Mouse (Mus musculus) macrophage (primary cell): ENCODE results near the gene Mrgprg. TPM values are rescaled to one million over a fixed set of nuclear protein-coding genes. Genes with fewer than 3 reads are reported as not detected.

Experiments used
- H3K27ac ChIP-seq: fragments of 350-480 bp; formaldehyde crosslinking; 2 replicates; pipeline ENCODE4 v1.9.0; 2021
- H3K36me3 ChIP-seq: fragments of 350-480 bp; formaldehyde crosslinking; 2 replicates; pipeline ENCODE4 v1.9.0; 2021; ENCODE audit errors: inconsistent target
- H3K4me3 ChIP-seq: fragments of 350-480 bp; formaldehyde crosslinking; 2 replicates; pipeline ENCODE4 v1.9.0; 2021; ENCODE audit errors: inconsistent target
- H3K79me2 ChIP-seq: fragments of 350-480 bp; formaldehyde crosslinking; 2 replicates; pipeline ENCODE4 v1.9.0; 2021; ENCODE audit errors: inconsistent target
- WGBS: methylation state at CpG from one replicate; pipeline ENCODE4 v1.1.7; 2026; ENCODE audit warnings: inconsistent platforms; ENCODE audit not compliant: missing documents; 5-methylcytosine and 5-hydroxymethylcytosine counted together
- polyA plus RNA-seq: library from polyadenylated mRNA; stranded (reverse); fragments of 250-400 nt; gene quantifications from 3 replicates; pipeline ENCODE4 v1.2.4, GENCODE M21; 2018; ENCODE audit warnings: inconsistent platforms
- total RNA-seq, 78 experiments: library from RNA; depleted of rRNA; stranded (reverse); fragments of 250-400 nt; gene quantifications; 1 replicate in 9 of 78; 2 replicates in 24 of 78; 3 replicates in 43 of 78; 4 replicates in 2 of 78; pipeline ENCODE4 v1.2.4; 2018; ENCODE audit warnings: inconsistent platforms in 56 of 78

The Mrgprg gene
- total RNA-seq (2018; cell fraction: chromatin; rRNA removed): not detected
- total RNA-seq (2018; cell fraction: cytosol; rRNA removed): not detected
- not detected for total RNA-seq (2018; cell fraction: nucleus; rRNA removed)
- not detected in 3 replicates for polyA plus RNA-seq

DNA sequence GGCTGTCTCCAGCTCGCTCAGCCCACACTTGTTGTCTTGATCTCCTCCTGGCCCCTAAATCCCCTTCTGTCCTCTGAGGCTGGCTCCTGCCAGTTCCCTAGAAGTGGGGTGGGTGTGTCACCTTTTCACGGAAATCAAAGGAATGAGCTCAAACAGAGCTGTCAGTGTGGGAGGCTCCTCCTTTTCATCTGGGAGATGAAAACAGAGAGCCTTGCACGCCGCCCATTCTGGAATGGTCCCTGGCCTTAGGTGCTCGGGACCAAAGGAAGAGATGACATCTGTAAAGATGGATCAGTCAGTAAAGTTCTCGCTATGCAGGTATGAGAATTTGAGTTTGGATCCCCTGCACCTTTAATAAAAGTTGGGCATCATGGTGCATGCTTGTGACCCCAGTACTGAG is at the start of gene Mrgprg:
Mrgprg (minus strand) TSS at position 101 of the 400 bp plus-strand sequence.
- H3K79me2 ChIP-seq: no peaks in the 10 kb centered on the region
- no peaks in the 10 kb centered on the region for H3K36me3 ChIP-seq
- no peak within 1 kb of the TSS for H3K4me3 ChIP-seq
- 89% methylated on average over 6 of the region's 6 CpGs for WGBS
- no peak within 1 kb of the TSS for H3K27ac ChIP-seq

DNA sequence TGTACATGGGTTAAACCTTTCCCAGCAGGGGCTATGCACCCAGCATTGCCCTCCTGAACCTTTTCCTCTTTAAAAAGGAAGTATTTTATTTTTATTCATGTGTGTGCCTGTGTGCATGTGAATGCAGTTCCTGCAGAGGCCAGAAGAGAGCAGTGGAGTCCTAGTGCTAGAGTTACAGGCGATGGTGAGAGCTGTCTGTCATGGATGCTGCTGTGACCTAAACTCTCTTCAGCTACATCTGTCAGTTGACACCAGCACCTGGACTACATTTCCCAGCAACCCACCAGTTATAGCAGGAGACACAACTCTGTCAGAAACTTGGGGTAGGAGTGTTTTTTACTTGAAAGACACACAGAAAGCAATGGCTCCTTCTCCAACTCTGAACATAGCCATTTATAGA is 42.1 kb upstream of the Mrgprg start:
- no peak overlapping the region for H3K27ac ChIP-seq
- H3K36me3 ChIP-seq: peaks cover 81% of the 10 kb centered on the region
- no peaks in the 10 kb centered on the region for H3K79me2 ChIP-seq
- H3K4me3 ChIP-seq: no peak overlapping the region
- WGBS: 88% methylated on average over 1 of the region's 1 CpGs

DNA sequence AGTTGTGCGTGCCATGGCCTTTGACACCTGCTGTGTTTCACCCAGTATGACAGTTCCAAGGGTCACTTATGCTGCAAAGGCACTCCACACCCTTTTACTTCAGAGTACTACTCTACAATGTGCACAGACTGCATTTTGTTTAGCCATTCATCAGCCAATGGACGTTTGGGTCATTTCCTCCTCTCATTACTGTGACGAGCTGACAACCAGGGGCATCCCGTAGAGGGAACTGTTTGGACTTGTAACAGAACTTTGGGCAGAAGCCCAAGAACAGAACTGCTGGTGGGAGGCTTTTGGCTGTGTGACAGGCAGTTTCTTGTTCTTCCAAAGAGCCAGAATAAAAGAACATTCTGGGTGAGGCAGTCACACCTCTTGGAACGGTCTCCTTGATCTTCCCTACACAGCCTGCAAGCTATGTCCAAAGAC is 38.4 kb upstream of the Mrgprg start:
- H3K79me2 ChIP-seq: no peaks in the 10 kb centered on the region
- no peak overlapping the region for H3K27ac ChIP-seq
- H3K4me3 ChIP-seq: no peak overlapping the region
- peaks cover 71% of the 10 kb centered on the region for H3K36me3 ChIP-seq
- 81% methylated on average over 5 of the region's 5 CpGs for WGBS

- no peak overlapping the region for H3K4me3 ChIP-seq
- 89% methylated on average over 8 of the region's 8 CpGs for WGBS
- H3K36me3 ChIP-seq: peaks cover 78% of the 10 kb centered on the region
Observed at GRCm38 (mm10) chr7:143801195-143802065, 34.6 kb upstream of the Mrgprg start.

GRCm38 (mm10) chr7:143800770-143801169 is 34.0 kb upstream of the Mrgprg start:
- no peaks in the 10 kb centered on the region for H3K79me2 ChIP-seq
- WGBS: 100% methylated on average over 1 of the region's 1 CpGs
- H3K36me3 ChIP-seq: peaks cover 78% of the 10 kb centered on the region
- no peak overlapping the region for H3K27ac ChIP-seq
- H3K4me3 ChIP-seq: no peak overlapping the region

More at GRCm38 (mm10) chr7:143801195-143802065, 34.6 kb upstream of the Mrgprg start:
- H3K27ac ChIP-seq: no peak overlapping the region
- no peaks in the 10 kb centered on the region for H3K79me2 ChIP-seq

DNA sequence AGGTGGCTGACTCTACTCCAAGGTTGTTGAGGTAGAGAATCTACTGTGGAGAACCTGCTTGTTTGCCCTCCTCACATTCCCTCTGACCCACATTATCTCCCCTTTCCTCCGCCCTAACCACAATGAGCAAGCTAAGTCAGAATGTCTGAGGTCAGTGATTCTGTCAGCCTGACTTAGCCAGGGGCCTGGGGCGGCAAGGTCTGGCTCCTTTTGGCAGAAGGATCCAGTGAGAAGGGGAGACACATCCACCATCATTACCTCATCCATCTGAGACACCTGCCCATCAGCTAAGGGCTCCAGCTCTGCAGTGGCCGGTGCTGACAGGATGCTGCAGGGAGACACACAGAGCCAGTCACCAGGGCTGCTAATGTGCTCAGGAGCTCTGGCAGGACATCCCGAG is 32.0 kb upstream of the Mrgprg start:
- Histone ChIP-seq H3K36me3 (peaks cover 71% of the 10 kb centered on the region), H3K27ac (no peak overlapping the region), H3K79me2 (no peaks in the 10 kb centered on the region), H3K4me3 (no peak overlapping the region)
- WGBS: 89% methylated on average over 3 of the region's 4 CpGs

DNA sequence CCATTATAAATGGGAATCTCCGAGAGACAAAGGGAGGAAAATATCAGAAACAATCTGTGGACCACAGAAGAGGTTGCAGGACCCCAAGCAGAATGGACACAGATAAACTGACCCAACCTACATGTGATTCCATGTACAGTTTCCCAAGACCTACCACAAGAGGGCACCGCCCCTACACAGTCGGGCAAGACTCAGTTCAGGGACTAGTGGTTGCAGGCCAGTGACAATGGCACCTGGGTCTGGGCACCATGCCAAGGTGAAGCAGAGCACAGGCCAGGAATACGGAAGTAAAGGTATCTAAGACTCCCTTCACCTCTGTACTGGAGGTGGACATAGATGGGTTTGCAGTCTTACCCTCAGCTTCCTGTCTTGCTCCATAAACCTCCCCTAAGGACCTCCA is 26.3 kb upstream of the Mrgprg start:
- no peak overlapping the region for H3K4me3 ChIP-seq
- H3K36me3 ChIP-seq: peaks cover 27% of the 10 kb centered on the region
- no peak overlapping the region for H3K27ac ChIP-seq
- no peaks in the 10 kb centered on the region for H3K79me2 ChIP-seq
- WGBS: 42% methylated on average over 4 of the region's 4 CpGs

DNA sequence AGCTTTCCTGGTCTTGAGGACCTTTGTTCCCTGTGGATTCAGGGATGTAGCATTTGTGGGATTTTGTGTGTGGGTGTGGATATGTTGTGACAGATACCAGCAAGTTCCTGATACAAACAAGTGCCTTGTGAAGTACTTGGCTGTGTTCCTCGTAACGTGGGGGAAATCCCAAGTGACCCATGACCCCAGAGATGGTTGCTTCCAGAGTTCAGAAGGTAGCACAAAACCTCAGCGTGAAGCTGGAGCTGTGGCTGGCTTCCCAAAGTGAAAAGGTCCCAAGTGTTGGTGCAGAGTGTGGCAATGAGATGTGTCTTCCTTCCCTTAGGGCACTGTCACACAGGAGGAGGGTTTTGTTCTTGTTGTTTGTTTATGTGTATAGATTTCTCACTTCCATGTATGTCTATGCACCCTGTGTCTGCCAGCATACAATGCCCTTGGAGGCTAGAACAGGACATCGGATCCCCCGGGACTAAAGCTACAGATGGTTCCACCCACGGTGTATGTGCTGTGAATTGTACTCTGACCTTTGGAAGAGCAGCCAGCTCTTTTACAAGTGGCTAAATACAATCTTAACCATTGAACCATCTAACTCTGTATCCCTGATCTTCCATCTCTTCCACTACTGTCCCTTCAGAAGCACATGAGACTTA is 25.7 kb upstream of the Mrgprg start:
- Histone ChIP-seq H3K36me3 (peaks cover 21% of the 10 kb centered on the region; the same call in 1 of the 2 replicates), H3K4me3 (no peak overlapping the region), H3K79me2 (no peaks in the 10 kb centered on the region), H3K27ac (no peak overlapping the region)
- 82% methylated on average over 6 of the region's 6 CpGs for WGBS

DNA sequence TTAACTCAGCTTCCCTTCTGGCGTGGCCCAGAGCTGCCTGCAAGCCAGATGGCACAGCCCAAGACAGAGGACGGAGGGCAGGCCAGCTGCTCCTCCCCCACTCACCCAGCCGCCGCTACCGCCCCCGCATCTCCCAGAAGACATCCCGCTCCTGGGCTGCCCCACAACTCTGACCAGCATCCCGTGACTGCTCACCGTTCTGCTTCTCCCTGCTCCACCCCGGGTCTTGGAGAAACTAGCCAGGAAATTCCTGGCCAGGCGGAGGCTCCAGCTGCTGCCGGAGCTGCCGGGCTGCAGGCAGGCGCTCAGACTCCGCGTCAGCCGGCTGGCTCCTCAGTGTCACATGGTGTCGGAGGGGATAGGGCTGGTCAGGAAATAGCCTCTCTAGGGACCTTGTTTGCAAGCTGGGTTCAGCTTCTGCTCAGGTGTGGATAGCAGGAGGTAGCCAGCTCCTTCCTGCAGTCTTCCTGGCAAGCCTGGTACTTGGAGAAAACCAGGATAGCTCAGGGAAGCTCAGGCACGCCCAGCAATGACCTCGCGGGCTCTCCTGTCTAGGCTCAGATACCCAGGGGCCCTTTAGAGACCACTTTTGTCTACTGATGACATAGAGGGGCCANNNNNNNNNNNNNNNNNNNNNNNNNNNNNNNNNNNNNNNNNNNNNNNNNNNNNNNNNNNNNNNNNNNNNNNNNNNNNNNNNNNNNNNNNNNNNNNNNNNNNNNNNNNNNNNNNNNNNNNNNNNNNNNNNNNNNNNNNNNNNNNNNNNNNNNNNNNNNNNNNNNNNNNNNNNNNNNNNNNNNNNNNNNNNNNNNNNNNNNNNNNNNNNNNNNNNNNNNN is 17.4 kb upstream of the Mrgprg start, which contains the start of gene Mrgpre:
Mrgpre (minus strand) TSS at position 505 of the 834 bp plus-strand sequence.
- Histone ChIP-seq H3K36me3 (no peaks in the 10 kb centered on the region), H3K4me3 (peak within 1 kb of the TSS; percentile 0; the same call in 1 of the 2 replicates), H3K27ac (no peak within 1 kb of the TSS), H3K79me2 (no peaks in the 10 kb centered on the region)
- WGBS: 15% methylated on average over 21 of the region's 21 CpGs

GRCm38 (mm10) chr7:143783378-143783995 is 16.7 kb upstream of the Mrgprg start:
- WGBS: 30% methylated on average over 6 of the region's 6 CpGs
- no peaks in the 10 kb centered on the region for H3K36me3 ChIP-seq
- H3K79me2 ChIP-seq: no peaks in the 10 kb centered on the region
- peak overlapping the region; percentile 0; the same call in 1 of the 2 replicates for H3K4me3 ChIP-seq
- no peak overlapping the region for H3K27ac ChIP-seq

- WGBS: 38% methylated on average over 2 of the region's 2 CpGs
- no peak overlapping the region for H3K4me3 ChIP-seq
- H3K27ac ChIP-seq: no peak overlapping the region
- no peaks in the 10 kb centered on the region for H3K79me2 ChIP-seq
- H3K36me3 ChIP-seq: no peaks in the 10 kb centered on the region
Observed at GRCm38 (mm10) chr7:143777375-143777774, 10.6 kb upstream of the Mrgprg start.

DNA sequence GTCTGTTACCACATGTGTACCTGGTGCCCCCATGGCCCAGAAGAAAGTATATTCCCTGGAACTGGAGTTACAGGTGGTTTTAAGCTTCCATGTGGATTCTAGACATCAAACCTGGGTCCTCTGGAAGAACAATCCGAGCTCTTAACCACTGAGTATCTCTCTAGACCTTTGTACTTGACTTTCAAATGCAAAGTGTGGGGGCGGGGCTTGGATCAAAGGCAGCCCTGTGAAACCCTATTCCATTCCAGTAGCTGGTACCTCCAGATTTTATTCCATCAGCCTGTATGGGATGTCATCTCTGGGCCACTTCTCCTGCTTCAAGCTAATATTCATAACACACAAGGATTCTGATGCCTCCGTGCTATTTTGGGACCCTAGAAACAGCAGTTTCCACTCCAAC is 9.3 kb upstream of the Mrgprg start:
- no peaks in the 10 kb centered on the region for H3K36me3 ChIP-seq
- H3K4me3 ChIP-seq: no peak overlapping the region
- 82% methylated on average over 3 of the region's 3 CpGs for WGBS
- H3K27ac ChIP-seq: no peak overlapping the region
- H3K79me2 ChIP-seq: no peaks in the 10 kb centered on the region

- Histone ChIP-seq H3K4me3 (no peak overlapping the region), H3K79me2 (no peaks in the 10 kb centered on the region), H3K36me3 (no peaks in the 10 kb centered on the region), H3K27ac (no peak overlapping the region)
- 33% methylated on average over 1 of the region's 1 CpGs for WGBS
Observed at GRCm38 (mm10) chr7:143769461-143769860, 2.7 kb upstream of the Mrgprg start.

- H3K27ac ChIP-seq: no peak overlapping the region
- no peaks in the 10 kb centered on the region for H3K79me2 ChIP-seq
- 74% methylated on average over 5 of the region's 6 CpGs for WGBS
Observed at GRCm38 (mm10) chr7:143768267-143768666, 1.5 kb upstream of the Mrgprg start.

More at GRCm38 (mm10) chr7:143768267-143768666, 1.5 kb upstream of the Mrgprg start:
- Histone ChIP-seq H3K4me3 (no peak overlapping the region), H3K36me3 (no peaks in the 10 kb centered on the region)
